Mouse (Mus musculus) intestine, postnatal 0 days (tissue): Measurements from ENCODE around the gene Creg1. TPM values are rescaled to one million over a fixed set of nuclear protein-coding genes. Genes with fewer than 3 reads are reported as not detected.

ENCODE experiments used
- ATAC-seq: fragments of 200-750 bp; cut with Nextera tagmentation; 2 replicates; pipeline ENCODE4 v1.8.0; 2017; ENCODE audit warnings: mild to moderate bottlenecking, moderate TSS enrichment, moderate library complexity
- H3K27ac ChIP-seq: fragments of 300-500 bp; sonication (generic); 2 replicates; pipeline ENCODE4 v1.5.1; 2014; ENCODE audit warnings: mild to moderate bottlenecking, low read depth, low read length, moderate library complexity
- H3K27me3 ChIP-seq: fragments of 300-500 bp; sonication (generic); replicated peaks from 2 replicates; pipeline ENCODE4 v1.6.1; 2014; ENCODE audit warnings: low read length, mixed read lengths; ENCODE audit not compliant: control insufficient read depth, insufficient read depth
- H3K36me3 ChIP-seq: fragments of 300-500 bp; sonication (generic); 2 replicates; pipeline ENCODE4 v1.6.1; 2014; ENCODE audit warnings: mild to moderate bottlenecking, moderate library complexity; ENCODE audit not compliant: control insufficient read depth, insufficient read depth
- H3K4me1 ChIP-seq: fragments of 300-500 bp; sonication (generic); replicated peaks from 2 replicates; pipeline ENCODE4 v1.6.1; 2014; ENCODE audit warnings: antibody characterized with exemption, low read length, mixed read lengths; ENCODE audit not compliant: control insufficient read depth, insufficient read depth
- H3K4me2 ChIP-seq: fragments of 300-500 bp; sonication (generic); replicated peaks from 2 replicates; pipeline ENCODE4 v1.6.1; 2014; ENCODE audit warnings: low read depth, mild to moderate bottlenecking, moderate library complexity
- H3K4me3 ChIP-seq: fragments of 300-500 bp; sonication (generic); 2 replicates; pipeline ENCODE4 v1.5.1; 2014; ENCODE audit warnings: low read depth, low read length
- H3K9ac ChIP-seq: fragments of 300-500 bp; sonication (generic); 2 replicates; pipeline ENCODE4 v1.6.1; 2014; ENCODE audit warnings: mild to moderate bottlenecking, low read depth, low read length
- H3K9me3 ChIP-seq: fragments of 300-500 bp; sonication (generic); 2 replicates; pipeline ENCODE4 v1.6.1; 2016; ENCODE audit warnings: mixed run types; ENCODE audit not compliant: control insufficient read depth
- CTCF ChIP-seq: sonication (generic); IDR thresholded peaks from 2 replicates; pipeline ENCODE4 v1.5.1; 2016; ENCODE audit warnings: low read depth, mild to moderate bottlenecking, control low read depth, antibody characterized with exemption, moderate library complexity
- WGBS: fragments of 180-500 bp; shearing (Covaris S2); extraction: QIAGEN DNeasy Blood & Tissue Kit; methylation state at CpG from one replicate; pipeline ENCODE4 v1.1.7; 2014; 5-methylcytosine and 5-hydroxymethylcytosine counted together
- polyA plus RNA-seq: library from polyadenylated mRNA; unstranded; fragments of >200 nt; fragmentation: Nextera tagmentation; extraction: Ambion mirVana; gene quantifications from 2 replicates; pipeline ENCODE4 v1.2.1, GENCODE M21; 2015

Gene Creg1
- polyA plus RNA-seq, 1 experiment from 2014 or later: 195 TPM

GRCm38 (mm10) chr1:165762914-165763634 is 472 bp upstream of the Creg1 start:
- H3K9me3 ChIP-seq: no peaks in the 10 kb centered on the region
- H3K4me3 ChIP-seq: peak overlapping the region; percentile 85
- no peaks in the 10 kb centered on the region for H3K4me1 ChIP-seq
- peak overlapping the region; percentile 17; the same call in 1 of the 2 replicates for H3K9ac ChIP-seq
- H3K4me2 ChIP-seq: peak overlapping the region; percentile 94
- ATAC-seq: peak; percentile 27; the same call in 1 of the 2 replicates
- H3K27ac ChIP-seq: no peak overlapping the region
- no peaks in the 10 kb centered on the region for H3K36me3 ChIP-seq
- no peak for TF ChIP-seq CTCF
- H3K27me3 ChIP-seq: no peaks in the 10 kb centered on the region
- 15% methylated on average over 14 of the region's 14 CpGs for WGBS

GRCm38 (mm10) chr1:165764571-165764970 is 1.0 kb downstream of the Creg1 start:
- H3K4me3 ChIP-seq: peak overlapping the region; percentile 85
- no peak overlapping the region for H3K27ac ChIP-seq
- H3K27me3 ChIP-seq: no peaks in the 10 kb centered on the region
- H3K36me3 ChIP-seq: no peaks in the 10 kb centered on the region
- no peak for ATAC-seq
- TF ChIP-seq CTCF: no peak
- no peaks in the 10 kb centered on the region for H3K9me3 ChIP-seq
- peak overlapping the region; percentile 94 for H3K4me2 ChIP-seq
- no peaks in the 10 kb centered on the region for H3K4me1 ChIP-seq
- WGBS: 54% methylated on average over 9 of the region's 9 CpGs
- H3K9ac ChIP-seq: peak overlapping the region; percentile 75; the same call in 1 of the 2 replicates

GRCm38 (mm10) chr1:165765041-165765440 is 1.5 kb downstream of the Creg1 start:
- no peak for TF ChIP-seq CTCF
- no peak for ATAC-seq
- Histone ChIP-seq H3K27me3 (no peaks in the 10 kb centered on the region), H3K4me2 (peak overlapping the region; percentile 94; the same call in 1 of the 2 replicates), H3K36me3 (no peaks in the 10 kb centered on the region), H3K9me3 (no peaks in the 10 kb centered on the region), H3K4me1 (no peaks in the 10 kb centered on the region), H3K4me3 (no peak overlapping the region), H3K9ac (no peak overlapping the region), H3K27ac (no peak overlapping the region)
- 86% methylated on average over 11 of the region's 11 CpGs for WGBS

- Histone ChIP-seq H3K9ac (no peak overlapping the region), H3K36me3 (peaks cover 5% of the 10 kb centered on the region; the same call in 1 of the 2 replicates), H3K4me2 (no peak overlapping the region), H3K27ac (no peak overlapping the region), H3K27me3 (no peaks in the 10 kb centered on the region), H3K4me1 (no peaks in the 10 kb centered on the region), H3K4me3 (no peak overlapping the region), H3K9me3 (no peaks in the 10 kb centered on the region)
- ATAC-seq: no peak
- no peak for TF ChIP-seq CTCF
- WGBS: 91% methylated on average over 17 of the region's 17 CpGs
Observed at GRCm38 (mm10) chr1:165765651-165766294, 2.2 kb downstream of the Creg1 start.

GRCm38 (mm10) chr1:165766295-165766890 is 2.8 kb downstream of the Creg1 start:
- H3K4me1 ChIP-seq: no peaks in the 10 kb centered on the region
- no peaks in the 10 kb centered on the region for H3K27me3 ChIP-seq
- peaks cover 6% of the 10 kb centered on the region; the same call in 1 of the 2 replicates for H3K36me3 ChIP-seq
- no peak for TF ChIP-seq CTCF
- H3K9me3 ChIP-seq: no peaks in the 10 kb centered on the region
- no peak overlapping the region for H3K9ac ChIP-seq
- no peak overlapping the region for H3K27ac ChIP-seq
- H3K4me2 ChIP-seq: no peak overlapping the region
- H3K4me3 ChIP-seq: no peak overlapping the region
- WGBS: 81% methylated on average over 7 of the region's 7 CpGs
- no peak for ATAC-seq

GRCm38 (mm10) chr1:165768894-165769512 is 5.5 kb downstream of the Creg1 start:
- Histone ChIP-seq H3K4me3 (no peak overlapping the region), H3K36me3 (peaks cover 10% of the 10 kb centered on the region; the same call in 1 of the 2 replicates), H3K27ac (no peak overlapping the region), H3K4me1 (no peaks in the 10 kb centered on the region), H3K27me3 (no peaks in the 10 kb centered on the region), H3K9ac (no peak overlapping the region), H3K4me2 (no peak overlapping the region), H3K9me3 (no peaks in the 10 kb centered on the region)
- no peak for ATAC-seq
- no peak for TF ChIP-seq CTCF
- WGBS: 79% methylated on average over 9 of the region's 9 CpGs
